ENCODE assay signal across 8 mouse cellular contexts in the genomic region with DNA sequence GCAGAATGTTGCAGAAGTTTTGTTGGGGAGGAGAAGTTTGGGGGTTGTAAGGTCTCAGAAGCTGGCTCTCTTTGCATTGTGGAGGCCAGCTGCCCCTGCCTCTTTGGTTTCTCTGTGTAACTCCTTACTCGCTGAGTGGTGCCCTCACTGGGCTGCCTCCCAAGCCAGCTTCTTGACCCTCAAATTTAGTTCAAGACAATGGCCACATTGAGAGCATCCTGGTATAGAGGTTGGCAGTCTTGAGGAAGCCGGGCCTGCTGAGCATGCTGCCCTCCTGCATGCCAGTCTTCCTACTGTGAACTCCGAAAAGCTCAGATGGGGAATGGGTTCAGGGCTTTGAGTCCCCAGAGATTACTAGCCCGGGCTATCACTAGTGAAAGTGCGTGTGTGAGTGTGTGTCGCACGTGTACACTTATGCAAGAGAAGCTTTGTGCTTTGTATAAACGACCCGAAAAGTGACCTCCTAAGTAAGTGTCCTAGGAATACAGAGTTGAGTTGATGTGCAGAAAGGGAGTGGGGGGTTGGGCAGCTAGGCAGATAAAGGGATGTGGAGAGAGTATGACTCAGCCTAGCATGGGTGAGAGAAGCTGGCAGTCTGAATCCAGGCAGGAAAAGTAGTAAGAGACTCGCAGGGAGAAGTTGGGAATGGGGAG.
DNase-seq lines count a peak whose midpoint lies in the region; ATAC-seq and TF ChIP-seq lines count a peak whose summit lies in the region.

No protein-coding gene starts in this region.

- intact Hi-C loops in heart, postnatal 36 days (cut with DNase I): loop anchor here (2.0 kb wide), 1 partner anchor 90 kb away; no protein-coding TSS in a partner anchor

- TF ChIP-seq CTCF in embryonic fibroblast, embryonic 13.5 days (IDR thresholded peaks at IDR 0.05; ENCODE audit: borderline replicate concordance, insufficient read depth, low read length): no peak

- DNase-seq in heart, adult 11 months: peak; percentile 91
- no peak for DNase-seq in heart, postnatal 36 days
- peak; percentile 59 for DNase-seq in 3134 (ENCODE audit: extremely low read depth, insufficient read length, low spot score)
- DNase-seq in urinary bladder, postnatal 36 days (ENCODE audit: low spot score in 2 of 2): no peak
- DNase-seq in right cerebral cortex, postnatal 36 days (ENCODE audit: low spot score in 2 of 2): no peak

- no peak for ATAC-seq in limb, embryonic 13.5 days (ENCODE audit: low FRiP score, low read depth)
- ATAC-seq in monocyte, adult 5-6 weeks (replicated peaks; ENCODE audit: insufficient number of reproducible peaks, low FRiP score, low TSS enrichment, poor library complexity, severe bottlenecking): no peak

- peaks cover 24% of the 10 kb centered on the region; the same call in 1 of the 2 replicates for H3K4me1 ChIP-seq in embryonic fibroblast, embryonic 13.5 days (ENCODE audit: control insufficient read depth, insufficient read depth, low read length)
- H3K4me1 ChIP-seq in limb, embryonic 13.5 days: peaks cover 81% of the 10 kb centered on the region

- peak overlapping the region; percentile 91 for H3K9ac ChIP-seq in limb, embryonic 13.5 days

- H3K4me2 ChIP-seq in limb, embryonic 13.5 days (replicated peaks): peak overlapping the region; percentile 89

- WGBS in limb, embryonic 13.5 days: 44% methylated on average over 10 of the region's 10 CpGs

- H3K27me3 ChIP-seq in limb, embryonic 13.5 days: no peaks in the 10 kb centered on the region

- H3K27ac ChIP-seq in embryonic fibroblast, embryonic 13.5 days (ENCODE audit: insufficient read depth, low read length): peak overlapping the region; percentile 69
- H3K27ac ChIP-seq in limb, embryonic 13.5 days: peak overlapping the region; percentile 74; the same call in 1 of the 2 replicates

- TF ChIP-seq POLR2A in embryonic fibroblast, embryonic 13.5 days (IDR thresholded peaks at IDR 0.05; ENCODE audit: low read depth, low read length): no peak

- peaks cover 8% of the 10 kb centered on the region for H3K36me3 ChIP-seq in limb, embryonic 13.5 days

- no peaks in the 10 kb centered on the region for H3K9me3 ChIP-seq in limb, embryonic 13.5 days

- H3K4me3 ChIP-seq in embryonic fibroblast, embryonic 13.5 days (ENCODE audit: insufficient read depth, low read length): peak overlapping the region; percentile 53
- H3K4me3 ChIP-seq in limb, embryonic 13.5 days: peak overlapping the region; percentile 87

Comparison
In these comparisons a context has a peak if more than half of its experiments do, and no peak if none do; other contexts are left out.
1. DNase-seq: peak in heart, adult 11 months (single experiment) and 3134 (single experiment); none in heart, postnatal 36 days (0 of 2), urinary bladder, postnatal 36 days (0 of 2) and right cerebral cortex, postnatal 36 days (0 of 2).